Mouse (Mus musculus): ENCODE measurements around the gene Glrx5. TPM values are rescaled to one million over a fixed set of nuclear protein-coding genes. Genes with fewer than 3 reads are reported as not detected.

Gene Glrx5
- polyA plus RNA-seq, 1 experiment from 2014 or later: 152 TPM

- Histone ChIP-seq H3K27ac (replicated peaks) (peak overlapping the region; percentile 84), H3K4me1 (peaks cover 37% of the 10 kb centered on the region), H3K27me3 (no peaks in the 10 kb centered on the region), H3K4me3 (replicated peaks) (peak overlapping the region; percentile 97), H3K9me3 (replicated peaks) (no peaks in the 10 kb centered on the region), H3K9ac (peak overlapping the region; percentile 76), H3K36me3 (peaks cover 13% of the 10 kb centered on the region; the same call in 1 of the 2 replicates), H3K4me2 (replicated peaks) (peak overlapping the region; percentile 74)
- WGBS: 1% methylated on average over 45 of the region's 45 CpGs
- peak; percentile 41; the same call in 1 of the 2 replicates for ATAC-seq (ENCODE audit: insufficient number of reproducible peaks, low FRiP score, low TSS enrichment, low read depth)
Measured at GRCm38 (mm10) chr12:105032832-105033775, 616 bp downstream of the Glrx5 start.

- H3K4me2 ChIP-seq (replicated peaks): peak overlapping the region; percentile 74
- H3K27me3 ChIP-seq: no peaks in the 10 kb centered on the region
- peaks cover 37% of the 10 kb centered on the region for H3K4me1 ChIP-seq
- WGBS: 71% methylated on average over 14 of the region's 14 CpGs
- peak overlapping the region; percentile 76; the same call in 1 of the 2 replicates for H3K9ac ChIP-seq
- ATAC-seq (ENCODE audit: insufficient number of reproducible peaks, low FRiP score, low TSS enrichment, low read depth): no peak
- peak overlapping the region; percentile 97 for H3K4me3 ChIP-seq (replicated peaks)
- H3K9me3 ChIP-seq (replicated peaks): no peaks in the 10 kb centered on the region
- no peak overlapping the region for H3K27ac ChIP-seq (replicated peaks)
- H3K36me3 ChIP-seq: peaks cover 11% of the 10 kb centered on the region; the same call in 1 of the 2 replicates
Measured at GRCm38 (mm10) chr12:105034130-105034769, 1.8 kb downstream of the Glrx5 start.

GRCm38 (mm10) chr12:105038211-105038610 is 5.7 kb downstream of the Glrx5 start:
- Histone ChIP-seq H3K4me1 (peaks cover 21% of the 10 kb centered on the region), H3K27ac (replicated peaks) (no peak overlapping the region), H3K9me3 (replicated peaks) (no peaks in the 10 kb centered on the region), H3K4me2 (replicated peaks) (no peak overlapping the region), H3K27me3 (no peaks in the 10 kb centered on the region), H3K4me3 (replicated peaks) (no peak overlapping the region), H3K36me3 (peaks cover 30% of the 10 kb centered on the region), H3K9ac (no peak overlapping the region)
- WGBS: 77% methylated on average over 11 of the region's 11 CpGs
- no peak for ATAC-seq (ENCODE audit: insufficient number of reproducible peaks, low FRiP score, low TSS enrichment, low read depth)

GRCm38 (mm10) chr12:105038918-105039317 is 6.4 kb downstream of the Glrx5 start:
- H3K4me3 ChIP-seq (replicated peaks): no peak overlapping the region
- H3K36me3 ChIP-seq: peaks cover 32% of the 10 kb centered on the region
- no peak for ATAC-seq (ENCODE audit: insufficient number of reproducible peaks, low FRiP score, low TSS enrichment, low read depth)
- H3K9ac ChIP-seq: no peak overlapping the region
- H3K9me3 ChIP-seq (replicated peaks): no peaks in the 10 kb centered on the region
- no peak overlapping the region for H3K4me2 ChIP-seq (replicated peaks)
- no peak overlapping the region for H3K27ac ChIP-seq (replicated peaks)
- WGBS: 76% methylated on average over 7 of the region's 7 CpGs
- no peaks in the 10 kb centered on the region for H3K27me3 ChIP-seq
- H3K4me1 ChIP-seq: peaks cover 14% of the 10 kb centered on the region

GRCm38 (mm10) chr12:105039578-105040289 is 7.2 kb downstream of the Glrx5 start:
- Histone ChIP-seq H3K27me3 (no peaks in the 10 kb centered on the region), H3K4me1 (0 out of 2 replicates have a peak, but pooled peaks cover 5% of the 10 kb centered on the region), H3K27ac (replicated peaks) (no peak overlapping the region), H3K9ac (no peak overlapping the region), H3K4me3 (replicated peaks) (no peak overlapping the region), H3K9me3 (replicated peaks) (no peaks in the 10 kb centered on the region), H3K36me3 (peaks cover 32% of the 10 kb centered on the region), H3K4me2 (replicated peaks) (no peak overlapping the region)
- no peak for ATAC-seq (ENCODE audit: insufficient number of reproducible peaks, low FRiP score, low TSS enrichment, low read depth)
- WGBS: 56% methylated on average over 12 of the region's 12 CpGs

- H3K9ac ChIP-seq: no peak overlapping the region
- H3K4me2 ChIP-seq (replicated peaks): no peak overlapping the region
- ATAC-seq (ENCODE audit: insufficient number of reproducible peaks, low FRiP score, low TSS enrichment, low read depth): no peak
- 91% methylated on average over 7 of the region's 7 CpGs for WGBS
- peaks cover 32% of the 10 kb centered on the region for H3K36me3 ChIP-seq
- H3K9me3 ChIP-seq (replicated peaks): no peaks in the 10 kb centered on the region
- no peak overlapping the region for H3K4me3 ChIP-seq (replicated peaks)
- H3K27ac ChIP-seq (replicated peaks): no peak overlapping the region
- H3K27me3 ChIP-seq: no peaks in the 10 kb centered on the region
- no peaks in the 10 kb centered on the region for H3K4me1 ChIP-seq
Measured at GRCm38 (mm10) chr12:105040950-105041349, 8.5 kb downstream of the Glrx5 start.

GRCm38 (mm10) chr12:105043081-105043480 is 10.6 kb downstream of the Glrx5 start:
- 83% methylated on average over 5 of the region's 5 CpGs for WGBS
- H3K4me1 ChIP-seq: no peaks in the 10 kb centered on the region
- ATAC-seq (ENCODE audit: insufficient number of reproducible peaks, low FRiP score, low TSS enrichment, low read depth): no peak
- no peak overlapping the region for H3K9ac ChIP-seq
- H3K27ac ChIP-seq (replicated peaks): no peak overlapping the region
- no peaks in the 10 kb centered on the region for H3K27me3 ChIP-seq
- H3K9me3 ChIP-seq (replicated peaks): no peaks in the 10 kb centered on the region
- H3K36me3 ChIP-seq: peaks cover 32% of the 10 kb centered on the region
- no peak overlapping the region for H3K4me3 ChIP-seq (replicated peaks)
- H3K4me2 ChIP-seq (replicated peaks): no peak overlapping the region

- no peak overlapping the region for H3K9ac ChIP-seq
- 86% methylated on average over 9 of the region's 9 CpGs for WGBS
- H3K4me2 ChIP-seq (replicated peaks): no peak overlapping the region
- H3K36me3 ChIP-seq: peaks cover 32% of the 10 kb centered on the region
- ATAC-seq (ENCODE audit: insufficient number of reproducible peaks, low FRiP score, low TSS enrichment, low read depth): no peak
- no peaks in the 10 kb centered on the region for H3K9me3 ChIP-seq (replicated peaks)
- H3K27me3 ChIP-seq: no peaks in the 10 kb centered on the region
- no peak overlapping the region for H3K27ac ChIP-seq (replicated peaks)
- no peaks in the 10 kb centered on the region for H3K4me1 ChIP-seq
- no peak overlapping the region for H3K4me3 ChIP-seq (replicated peaks)
Measured at GRCm38 (mm10) chr12:105044775-105045174, 12.3 kb downstream of the Glrx5 start.

- H3K4me3 ChIP-seq (replicated peaks): no peak overlapping the region
- no peak for ATAC-seq (ENCODE audit: insufficient number of reproducible peaks, low FRiP score, low TSS enrichment, low read depth)
- H3K4me2 ChIP-seq (replicated peaks): no peak overlapping the region
- H3K27ac ChIP-seq (replicated peaks): no peak overlapping the region
- no peak overlapping the region for H3K9ac ChIP-seq
- 0 out of 2 replicates have a peak, but pooled peaks cover under 1% of the 10 kb centered on the region for H3K36me3 ChIP-seq
- H3K27me3 ChIP-seq: no peaks in the 10 kb centered on the region
- WGBS: 70% methylated on average over 17 of the region's 17 CpGs
- H3K9me3 ChIP-seq (replicated peaks): no peaks in the 10 kb centered on the region
- no peaks in the 10 kb centered on the region for H3K4me1 ChIP-seq
Measured at GRCm38 (mm10) chr12:105048301-105048863, 15.9 kb downstream of the Glrx5 start.

- no peak for ATAC-seq (ENCODE audit: insufficient number of reproducible peaks, low FRiP score, low TSS enrichment, low read depth)
- H3K4me1 ChIP-seq: no peaks in the 10 kb centered on the region
- 80% methylated on average over 12 of the region's 12 CpGs for WGBS
Measured at GRCm38 (mm10) chr12:105049813-105050212, 17.3 kb downstream of the Glrx5 start.

More at GRCm38 (mm10) chr12:105049813-105050212, 17.3 kb downstream of the Glrx5 start:
- Histone ChIP-seq H3K4me3 (replicated peaks) (no peak overlapping the region), H3K27ac (replicated peaks) (no peak overlapping the region), H3K4me2 (replicated peaks) (no peak overlapping the region), H3K36me3 (no peaks in the 10 kb centered on the region), H3K27me3 (no peaks in the 10 kb centered on the region), H3K9me3 (replicated peaks) (no peaks in the 10 kb centered on the region), H3K9ac (no peak overlapping the region)

Measured in embryonic facial prominence, embryonic 15.5 days (tissue).